8 mouse cellular contexts compared by ENCODE assay signal in the genomic region with DNA sequence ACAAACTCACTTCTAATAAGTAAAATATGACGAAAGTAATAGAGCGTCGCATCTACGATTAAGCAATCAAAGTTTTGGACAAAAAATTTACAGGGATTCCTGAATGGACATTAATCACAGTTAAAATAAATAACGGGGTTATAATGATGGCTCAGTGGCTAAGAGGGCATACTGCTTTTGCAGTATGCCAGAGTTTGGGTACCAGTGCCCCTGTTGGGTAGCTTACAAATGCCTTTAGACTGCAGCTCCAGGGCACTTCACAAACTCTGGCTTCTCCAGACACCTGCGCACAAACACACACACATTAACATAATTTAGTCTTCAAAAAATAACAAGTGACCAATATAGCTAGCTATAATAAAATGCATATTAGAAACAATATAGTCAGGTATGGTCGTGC. TPM values are rescaled to one million over a fixed set of nuclear protein-coding genes. Genes with fewer than 3 reads are reported as not detected.
DNase-seq lines count a peak whose midpoint lies in the region; ATAC-seq lines count a peak whose summit lies in the region.

No protein-coding gene starts in this region.

- H3K27ac ChIP-seq in kidney, embryonic 14.5 days (ENCODE audit: low read depth, low read length): no peak overlapping the region
- no peak overlapping the region for H3K27ac ChIP-seq in brown adipose tissue, adult 24 weeks (replicated peaks; ENCODE audit: low read depth, low read length)
- H3K27ac ChIP-seq in hindbrain, embryonic 13.5 days: peak overlapping the region; percentile 94
- 0 out of 2 replicates have a peak overlapping the region, but pooled peaks have one; percentile 39 for H3K27ac ChIP-seq in midbrain, embryonic 13.5 days

- WGBS in kidney, embryonic 14.5 days: 43% methylated on average over 7 of the region's 7 CpGs
- WGBS in hindbrain, embryonic 13.5 days: 43% methylated on average over 7 of the region's 7 CpGs
- 43% methylated on average over 7 of the region's 7 CpGs for WGBS in midbrain, embryonic 13.5 days

- no peaks in the 10 kb centered on the region for H3K9me3 ChIP-seq in kidney, embryonic 14.5 days (ENCODE audit: control insufficient read depth, low read length)
- H3K9me3 ChIP-seq in hindbrain, embryonic 13.5 days: no peaks in the 10 kb centered on the region
- H3K9me3 ChIP-seq in midbrain, embryonic 13.5 days: no peaks in the 10 kb centered on the region

- no peak overlapping the region for H3K4me2 ChIP-seq in kidney, embryonic 14.5 days (replicated peaks; ENCODE audit: low read depth, low read length)
- H3K4me2 ChIP-seq in hindbrain, embryonic 13.5 days: peak overlapping the region; percentile 72
- H3K4me2 ChIP-seq in midbrain, embryonic 13.5 days (replicated peaks): peak overlapping the region; percentile 66

- H3K9ac ChIP-seq in kidney, embryonic 14.5 days (ENCODE audit: low read depth, low read length): peak overlapping the region; percentile 100; the same call in 1 of the 2 replicates
- H3K9ac ChIP-seq in hindbrain, embryonic 13.5 days: peak overlapping the region; percentile 96; the same call in 1 of the 2 replicates
- 0 out of 2 replicates have a peak overlapping the region, but pooled peaks have one; percentile 10 for H3K9ac ChIP-seq in midbrain, embryonic 13.5 days (replicated peaks)

- DNase-seq in kidney, postnatal 4 days: no peak
- no peak for DNase-seq in MN1 (ENCODE audit: low spot score)
- DNase-seq in gastrocnemius, adult 18-20 months (ENCODE audit: low spot score): no peak
- DNase-seq in cerebellum, postnatal 10 days: no peak

- peaks cover 22% of the 10 kb centered on the region for H3K4me1 ChIP-seq in kidney, embryonic 14.5 days (ENCODE audit: control insufficient read depth, insufficient read depth, low read length)
- H3K4me1 ChIP-seq in brown adipose tissue, adult 24 weeks (ENCODE audit: control insufficient read depth, insufficient read depth, insufficient read length, low read length): no peaks in the 10 kb centered on the region
- peaks cover 24% of the 10 kb centered on the region for H3K4me1 ChIP-seq in hindbrain, embryonic 13.5 days (replicated peaks)
- H3K4me1 ChIP-seq in midbrain, embryonic 13.5 days (replicated peaks): peaks cover 15% of the 10 kb centered on the region

- H3K4me3 ChIP-seq in kidney, embryonic 14.5 days (ENCODE audit: low read length): peak overlapping the region; percentile 88
- H3K4me3 ChIP-seq in brown adipose tissue, adult 24 weeks (ENCODE audit: insufficient read depth, low read depth, low read length): peak overlapping the region; percentile 21
- peak overlapping the region; percentile 96 for H3K4me3 ChIP-seq in hindbrain, embryonic 13.5 days
- peak overlapping the region; percentile 98 for H3K4me3 ChIP-seq in midbrain, embryonic 13.5 days (replicated peaks)

- peaks cover 26% of the 10 kb centered on the region for H3K36me3 ChIP-seq in kidney, embryonic 14.5 days (ENCODE audit: control insufficient read depth, insufficient read depth, low read length)
- peaks cover 25% of the 10 kb centered on the region for H3K36me3 ChIP-seq in hindbrain, embryonic 13.5 days
- peaks cover 25% of the 10 kb centered on the region for H3K36me3 ChIP-seq in midbrain, embryonic 13.5 days

- 0 out of 2 replicates have a peak, but pooled peaks have one; percentile 11 for ATAC-seq in kidney, embryonic 14.5 days (ENCODE audit: low FRiP score, low TSS enrichment)
- ATAC-seq in hindbrain, embryonic 13.5 days (ENCODE audit: low FRiP score): peak; percentile 70
- peak; percentile 77 for ATAC-seq in midbrain, embryonic 13.5 days

- no peaks in the 10 kb centered on the region for H3K27me3 ChIP-seq in kidney, embryonic 14.5 days (ENCODE audit: control insufficient read depth, insufficient read depth, low read length)
- peaks cover 10% of the 10 kb centered on the region; the same call in 1 of the 2 replicates for H3K27me3 ChIP-seq in hindbrain, embryonic 13.5 days
- peaks cover 4% of the 10 kb centered on the region; the same call in 1 of the 2 replicates for H3K27me3 ChIP-seq in midbrain, embryonic 13.5 days

RNA-seq across cellular contexts. Expression of gene Polr2m, which starts 0.4 kb away (rescaled TPM):
- polyA plus RNA-seq in kidney, embryonic 14.5 days (2014; fragmentation: Nextera tagmentation; extraction: Ambion mirVana): 277 and 453 TPM in 2 replicates
- polyA plus RNA-seq in brown adipose tissue, adult 24 weeks (2012; ENCODE audit: insufficient read depth, insufficient read length, missing spikeins): 125 and 152 TPM in 2 replicates
- polyA plus RNA-seq in hindbrain, embryonic 13.5 days (2015; fragmentation: Nextera tagmentation; extraction: Ambion mirVana): 320 and 335 TPM in 2 replicates
- polyA plus RNA-seq in midbrain, embryonic 13.5 days (2015; fragmentation: Nextera tagmentation; extraction: Ambion mirVana): 366 and 377 TPM in 2 replicates
- total RNA-seq in gastrocnemius, adult 18-20 months (2021): 100 to 1,000 TPM; 198 to 199 TPM

Comparison
In these comparisons a context has a peak if more than half of its experiments do, and no peak if none do; other contexts are left out.
1. ATAC-seq: peak in every context shown above with its lines; median percentile 77 in midbrain, embryonic 13.5 days; 70 in hindbrain, embryonic 13.5 days; 11 in kidney, embryonic 14.5 days.
2. H3K27ac ChIP-seq: peak in hindbrain, embryonic 13.5 days (single experiment) and midbrain, embryonic 13.5 days (single experiment); none in kidney, embryonic 14.5 days (single experiment) and brown adipose tissue, adult 24 weeks (single experiment).
3. H3K4me3 ChIP-seq: peak in every context shown above with its lines; median percentile 98 in midbrain, embryonic 13.5 days; 96 in hindbrain, embryonic 13.5 days; 88 in kidney, embryonic 14.5 days; 21 in brown adipose tissue, adult 24 weeks.
4. H3K9ac ChIP-seq: peak in every context shown above with its lines; median percentile 100 in kidney, embryonic 14.5 days; 96 in hindbrain, embryonic 13.5 days; 10 in midbrain, embryonic 13.5 days.